Mouse (Mus musculus) embryonic facial prominence, embryonic 14.5 days (tissue): ENCODE results near the gene Patj. TPM values are rescaled to one million over a fixed set of nuclear protein-coding genes. Genes with fewer than 3 reads are reported as not detected.

Experiments
- ATAC-seq: fragments of 200-750 bp; cut with Nextera tagmentation; 2 replicates; pipeline ENCODE4 v1.8.0; 2017; ENCODE audit warnings: low read depth, moderate number of reproducible peaks, moderate TSS enrichment
- DNase-seq: peaks from one replicate; pipeline ENCODE4 v3.0.0-alpha.2; 2015; ENCODE audit warnings: low spot score
- H3K27ac ChIP-seq: fragments of 300-500 bp; sonication (generic); replicated peaks from 2 replicates; pipeline ENCODE4 v1.5.1; 2014; ENCODE audit warnings: low read depth, mild to moderate bottlenecking, low read length, moderate library complexity
- H3K27me3 ChIP-seq: fragments of 300-500 bp; sonication (generic); replicated peaks from 2 replicates; pipeline ENCODE4 v1.6.1; 2014; ENCODE audit warnings: low read length; ENCODE audit not compliant: control insufficient read depth, insufficient read depth
- H3K36me3 ChIP-seq: fragments of 300-500 bp; sonication (generic); 2 replicates; pipeline ENCODE4 v1.6.1; 2014; ENCODE audit warnings: low read length, mixed read lengths; ENCODE audit not compliant: control insufficient read depth, insufficient read depth
- H3K4me1 ChIP-seq: fragments of 300-500 bp; sonication (generic); 2 replicates; pipeline ENCODE4 v1.6.1; 2014; ENCODE audit warnings: antibody characterized with exemption, low read length; ENCODE audit not compliant: control insufficient read depth, insufficient read depth
- H3K4me2 ChIP-seq: fragments of 300-500 bp; sonication (generic); 2 replicates; pipeline ENCODE4 v1.6.1; 2014; ENCODE audit warnings: low read depth, mild to moderate bottlenecking, low read length, moderate library complexity, mixed read lengths
- H3K4me3 ChIP-seq: fragments of 300-500 bp; sonication (generic); 2 replicates; pipeline ENCODE4 v1.5.1; 2014; ENCODE audit warnings: low read depth, mild to moderate bottlenecking, low read length
- H3K9ac ChIP-seq: fragments of 300-500 bp; sonication (generic); 2 replicates; pipeline ENCODE4 v1.6.1; 2014; ENCODE audit warnings: low read depth, mild to moderate bottlenecking, low read length, moderate library complexity, mixed read lengths
- H3K9me3 ChIP-seq: fragments of 300-500 bp; sonication (generic); 2 replicates; pipeline ENCODE4 v1.6.1; 2016; ENCODE audit warnings: low read length; ENCODE audit not compliant: control insufficient read depth
- WGBS: fragments of 180-500 bp; shearing (Covaris S2); extraction: QIAGEN DNeasy Blood & Tissue Kit; methylation state at CpG from one replicate; pipeline ENCODE4 v1.1.7; 2014; 5-methylcytosine and 5-hydroxymethylcytosine counted together
- polyA plus RNA-seq: library from polyadenylated mRNA; unstranded; fragments of >200 nt; fragmentation: Nextera tagmentation; extraction: Ambion mirVana; gene quantifications from 2 replicates; pipeline ENCODE4 v1.2.1, GENCODE M21; 2014

Gene Patj
- polyA plus RNA-seq, 1 experiment from 2014 or later: 12.3 TPM

- DNase-seq: no peak
- no peak overlapping the region for H3K4me2 ChIP-seq
- ATAC-seq: no peak
- no peaks in the 10 kb centered on the region for H3K9me3 ChIP-seq
- no peak overlapping the region for H3K9ac ChIP-seq
- no peak overlapping the region for H3K27ac ChIP-seq
- WGBS: 92% methylated on average over 2 of the region's 2 CpGs
- H3K4me1 ChIP-seq: no peaks in the 10 kb centered on the region
- no peak overlapping the region for H3K4me3 ChIP-seq
- H3K36me3 ChIP-seq: no peaks in the 10 kb centered on the region
- no peaks in the 10 kb centered on the region for H3K27me3 ChIP-seq
Measured at GRCm38 (mm10) chr4:98452725-98453124, 57.1 kb downstream of the Patj start.

DNA sequence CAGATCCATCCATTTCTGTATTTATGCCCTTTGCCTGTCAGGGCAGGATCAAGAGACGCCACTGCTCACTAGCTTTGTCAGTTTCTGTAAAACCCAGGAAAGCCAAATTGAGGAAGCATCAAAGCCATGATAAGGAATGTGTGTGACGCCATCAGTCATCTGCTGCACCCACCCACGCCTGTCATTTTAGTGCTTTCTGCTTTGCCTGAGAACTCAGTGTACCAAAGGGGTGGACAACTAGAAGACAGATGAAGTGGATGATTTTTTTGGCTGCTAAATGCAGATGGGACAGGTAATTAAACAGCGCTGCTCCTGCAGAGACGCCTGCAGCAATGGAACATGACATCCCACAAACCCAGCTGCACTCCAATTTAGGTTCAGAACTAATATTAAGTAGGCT is 57.6 kb downstream of the Patj start:
- H3K4me3 ChIP-seq: no peak overlapping the region
- no peaks in the 10 kb centered on the region for H3K27me3 ChIP-seq
- no peak overlapping the region for H3K4me2 ChIP-seq
- DNase-seq: no peak
- no peaks in the 10 kb centered on the region for H3K4me1 ChIP-seq
- ATAC-seq: no peak
- H3K9ac ChIP-seq: no peak overlapping the region
- no peaks in the 10 kb centered on the region for H3K36me3 ChIP-seq
- 81% methylated on average over 5 of the region's 5 CpGs for WGBS
- no peak overlapping the region for H3K27ac ChIP-seq
- no peaks in the 10 kb centered on the region for H3K9me3 ChIP-seq

DNA sequence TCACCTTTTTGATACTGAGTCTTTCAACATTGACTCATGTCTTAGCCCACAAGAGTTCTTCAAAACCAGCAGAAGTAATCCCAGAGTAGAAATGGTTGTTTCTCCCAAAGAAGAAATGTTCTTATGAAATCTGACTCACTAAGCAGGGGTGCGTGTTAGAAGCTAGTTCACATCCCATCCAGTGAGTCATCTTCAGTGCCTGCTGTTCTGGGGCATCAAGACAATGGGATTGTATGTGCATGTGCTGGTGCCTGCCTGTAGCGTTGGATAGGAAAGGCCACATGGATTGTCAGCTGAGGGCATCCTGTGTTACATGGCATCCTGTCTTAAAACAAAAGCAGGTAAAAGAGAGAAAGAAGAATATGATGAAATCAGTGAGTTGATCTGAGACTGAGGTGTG is 59.8 kb downstream of the Patj start:
- ATAC-seq: no peak

GRCm38 (mm10) chr4:98455910-98456309 is 60.3 kb downstream of the Patj start:
- no peak overlapping the region for H3K4me3 ChIP-seq
- DNase-seq (no peak), ATAC-seq (no peak)
- H3K27me3 ChIP-seq: no peaks in the 10 kb centered on the region
- no peaks in the 10 kb centered on the region for H3K36me3 ChIP-seq
- H3K4me1 ChIP-seq: no peaks in the 10 kb centered on the region
- H3K27ac ChIP-seq: no peak overlapping the region
- WGBS: 86% methylated on average over 8 of the region's 8 CpGs
- H3K9ac ChIP-seq: no peak overlapping the region
- no peak overlapping the region for H3K4me2 ChIP-seq
- no peaks in the 10 kb centered on the region for H3K9me3 ChIP-seq

More for the DNA sequence above, 59.8 kb downstream of the Patj start:
- no peaks in the 10 kb centered on the region for H3K9me3 ChIP-seq
- H3K27me3 ChIP-seq: no peaks in the 10 kb centered on the region
- no peak overlapping the region for H3K27ac ChIP-seq
- no peaks in the 10 kb centered on the region for H3K4me1 ChIP-seq
- H3K36me3 ChIP-seq: no peaks in the 10 kb centered on the region
- H3K9ac ChIP-seq: no peak overlapping the region
- DNase-seq: no peak
- no peak overlapping the region for H3K4me2 ChIP-seq
- WGBS: 81% methylated on average over 2 of the region's 2 CpGs
- no peak overlapping the region for H3K4me3 ChIP-seq

- no peak overlapping the region for H3K9ac ChIP-seq
- WGBS: 89% methylated on average over 2 of the region's 2 CpGs
- H3K27me3 ChIP-seq: no peaks in the 10 kb centered on the region
- H3K4me1 ChIP-seq: no peaks in the 10 kb centered on the region
- H3K4me3 ChIP-seq: no peak overlapping the region
- H3K9me3 ChIP-seq: no peaks in the 10 kb centered on the region
- no peak overlapping the region for H3K27ac ChIP-seq
- H3K4me2 ChIP-seq: no peak overlapping the region
- ATAC-seq: no peak
- DNase-seq: no peak
- no peaks in the 10 kb centered on the region for H3K36me3 ChIP-seq
Measured at GRCm38 (mm10) chr4:98461804-98462341, 66.3 kb downstream of the Patj start.

GRCm38 (mm10) chr4:98465476-98465875 is 69.9 kb downstream of the Patj start:
- Histone ChIP-seq H3K27me3 (no peaks in the 10 kb centered on the region), H3K36me3 (peaks cover 9% of the 10 kb centered on the region; the same call in 1 of the 2 replicates), H3K4me1 (no peaks in the 10 kb centered on the region), H3K9ac (no peak overlapping the region), H3K4me3 (no peak overlapping the region), H3K4me2 (no peak overlapping the region), H3K9me3 (no peaks in the 10 kb centered on the region), H3K27ac (no peak overlapping the region)
- 88% methylated on average over 1 of the region's 1 CpGs for WGBS
- no peak for DNase-seq
- ATAC-seq: no peak

GRCm38 (mm10) chr4:98465886-98466285 is 70.3 kb downstream of the Patj start:
- no peak for DNase-seq
- Histone ChIP-seq H3K4me1 (no peaks in the 10 kb centered on the region), H3K4me3 (no peak overlapping the region), H3K9ac (no peak overlapping the region), H3K27me3 (no peaks in the 10 kb centered on the region), H3K9me3 (no peaks in the 10 kb centered on the region), H3K27ac (no peak overlapping the region), H3K36me3 (peaks cover 9% of the 10 kb centered on the region; the same call in 1 of the 2 replicates), H3K4me2 (no peak overlapping the region)
- 90% methylated on average over 2 of the region's 2 CpGs for WGBS
- ATAC-seq: no peak

DNA sequence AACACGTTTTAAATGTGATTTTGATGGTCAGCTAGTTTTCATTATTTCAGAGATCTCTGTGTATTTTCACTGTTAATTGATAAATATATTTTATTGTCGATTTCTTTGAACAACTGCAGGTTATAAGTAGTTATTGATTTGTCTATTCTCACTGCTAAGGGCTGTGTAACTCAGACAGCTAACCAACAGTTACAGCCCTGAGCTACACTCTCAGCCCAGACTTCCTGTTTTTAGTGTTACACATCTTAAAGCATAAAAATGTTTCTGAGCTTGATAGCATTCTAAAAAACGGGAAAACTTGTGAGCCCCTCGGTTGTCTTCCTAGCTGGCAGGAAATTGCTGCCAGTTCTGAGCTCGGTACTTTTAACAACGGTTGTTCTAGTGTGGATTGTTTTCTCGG is 75.8 kb downstream of the Patj start:
- Histone ChIP-seq H3K4me2 (no peak overlapping the region), H3K27me3 (no peaks in the 10 kb centered on the region), H3K4me1 (no peaks in the 10 kb centered on the region), H3K36me3 (peaks cover 9% of the 10 kb centered on the region; the same call in 1 of the 2 replicates), H3K9me3 (no peaks in the 10 kb centered on the region), H3K27ac (no peak overlapping the region), H3K4me3 (no peak overlapping the region), H3K9ac (no peak overlapping the region)
- ATAC-seq: no peak
- no peak for DNase-seq
- 70% methylated on average over 7 of the region's 7 CpGs for WGBS

DNA sequence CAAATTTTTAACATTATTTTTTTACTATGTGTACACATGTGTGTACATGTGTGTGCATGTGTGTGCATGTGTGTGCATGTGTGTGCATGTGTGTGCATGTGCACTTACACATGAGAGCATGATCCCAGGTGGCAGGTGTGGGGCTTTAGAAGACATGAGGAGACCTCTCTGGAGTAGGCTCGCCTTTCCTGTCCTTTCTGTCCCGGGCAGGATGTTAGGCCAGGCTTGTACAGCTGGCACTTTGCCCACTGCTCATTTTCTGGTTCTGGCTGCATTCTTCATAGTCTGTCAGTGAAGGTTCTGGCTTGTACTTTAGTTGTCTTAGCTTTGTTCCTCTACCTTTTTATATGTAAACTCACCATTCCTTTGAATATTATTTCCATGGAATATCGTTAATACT is 77.9 kb downstream of the Patj start:
- H3K4me1 ChIP-seq: no peaks in the 10 kb centered on the region
- 49% methylated on average over 3 of the region's 3 CpGs for WGBS
- no peak for ATAC-seq

More for the DNA sequence above, 77.9 kb downstream of the Patj start:
- Histone ChIP-seq H3K9me3 (no peaks in the 10 kb centered on the region), H3K27me3 (no peaks in the 10 kb centered on the region), H3K4me2 (no peak overlapping the region), H3K4me3 (no peak overlapping the region), H3K27ac (no peak overlapping the region), H3K9ac (no peak overlapping the region), H3K36me3 (0 out of 2 replicates have a peak, but pooled peaks cover 4% of the 10 kb centered on the region)
- peak; percentile 51 for DNase-seq
